Mouse (Mus musculus) frontal cortex, postnatal 14 days (tissue): ENCODE measurements at regions not wholly inside any gene's neighbourhood (a gene's known extent, or its start where the extent isn't known, plus 50 kb on each side); places are given as distances from the start of the nearest gene placed in this dataset.

Experiments used
- DNase-seq, 2 experiments: peaks; one replicate each; pipeline ENCODE4 v3.0.0; 2022; ENCODE audit warnings: low spot score in 2 of 2

GRCm38 (mm10) chr2:45245506-45245905 is 128.3 kb upstream of the Zeb2 start:
- no peak for DNase-seq

- DNase-seq, result no peak
Measured at GRCm38 (mm10) chr2:45244491-45244890, 127.3 kb upstream of the Zeb2 start.

GRCm38 (mm10) chr2:45239501-45240292 is 122.5 kb upstream of the Zeb2 start:
- no peak for DNase-seq

GRCm38 (mm10) chr2:45239001-45239400 is 121.8 kb upstream of the Zeb2 start:
- DNase-seq, result no peak

GRCm38 (mm10) chr2:45236168-45236700 is 119.0 kb upstream of the Zeb2 start:
- DNase-seq, result no peak

- no peak for DNase-seq
Measured at GRCm38 (mm10) chr2:45234148-45234547, 117.0 kb upstream of the Zeb2 start.

- no peak for DNase-seq
Measured at GRCm38 (mm10) chr2:45230351-45231209, 113.4 kb upstream of the Zeb2 start.

GRCm38 (mm10) chr2:45229501-45229900 is 112.3 kb upstream of the Zeb2 start:
- no peak for DNase-seq

- DNase-seq, result no peak
Measured at GRCm38 (mm10) chr2:45227276-45227944, 110.2 kb upstream of the Zeb2 start.

GRCm38 (mm10) chr2:45226045-45226370 is 108.8 kb upstream of the Zeb2 start:
- no peak for DNase-seq

- DNase-seq, result no peak
Measured at GRCm38 (mm10) chr2:45225364-45226044, 108.3 kb upstream of the Zeb2 start.

GRCm38 (mm10) chr2:45222213-45222612 is 105.0 kb upstream of the Zeb2 start:
- DNase-seq, result no peak

- DNase-seq, result no peak
Measured at GRCm38 (mm10) chr2:45219851-45220250, 102.7 kb upstream of the Zeb2 start.

- DNase-seq, result no peak
Measured at GRCm38 (mm10) chr2:45212833-45213232, 95.6 kb upstream of the Zeb2 start.

- no peak for DNase-seq
Measured at GRCm38 (mm10) chr2:45208526-45208925, 91.3 kb upstream of the Zeb2 start.

GRCm38 (mm10) chr2:45205756-45206155 is 88.6 kb upstream of the Zeb2 start:
- DNase-seq, result no peak

GRCm38 (mm10) chr2:45205211-45205610 is 88.0 kb upstream of the Zeb2 start:
- no peak for DNase-seq

GRCm38 (mm10) chr2:45197955-45198631 is 80.9 kb upstream of the Zeb2 start:
- no peak for DNase-seq

GRCm38 (mm10) chr2:45197342-45197741 is 80.1 kb upstream of the Zeb2 start:
- DNase-seq, result no peak

GRCm38 (mm10) chr2:45196511-45196910 is 79.3 kb upstream of the Zeb2 start:
- DNase-seq, result no peak

- no peak for DNase-seq
Measured at GRCm38 (mm10) chr2:45194335-45194734, 77.1 kb upstream of the Zeb2 start.
